ENCODE assay signal across 9 mouse cellular contexts in the genomic region with DNA sequence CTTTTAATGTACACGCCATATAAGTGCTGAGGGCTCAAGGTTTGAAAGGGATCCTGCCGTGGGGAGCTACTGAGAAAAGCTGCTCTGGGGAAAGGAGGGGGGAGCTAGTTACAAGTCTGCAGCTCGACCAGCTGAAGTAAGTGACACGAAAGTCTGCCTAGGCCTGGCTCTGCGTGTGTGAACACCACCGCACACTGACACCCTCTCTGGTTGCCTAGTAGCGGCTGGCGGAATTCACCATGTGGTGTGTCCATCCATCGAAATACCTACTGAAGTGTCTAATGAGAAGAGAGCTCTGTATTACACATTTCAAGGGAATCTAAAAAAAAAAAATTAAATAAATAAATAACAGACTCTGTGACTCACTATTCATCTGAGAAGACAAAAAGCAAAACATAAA.
DNase-seq lines count a peak whose midpoint lies in the region; ATAC-seq and TF ChIP-seq lines count a peak whose summit lies in the region.
"Had no signal": no experiment of that assay in that cellular context is flagged by ENCODE, and none has a peak within 500 bp of the region (broad histone marks: within the 10 kb centered on the region; RNA-seq: fewer than 3 reads in every experiment).

No protein-coding gene starts in this region.

- DNase-seq in cerebellum, postnatal 10 days = peak; percentile 32 to 51
- no peak for DNase-seq in cerebellum, adult 9-11 months
- peak; percentile 16 to 37 for DNase-seq in frontal cortex, postnatal 10 days (ENCODE audit: low spot score in 2 of 2)
- DNase-seq in layer of hippocampus, adult 9-10 months (ENCODE audit: low spot score) = peak; percentile 31
- DNase-seq in midbrain, postnatal 0 days (ENCODE audit: low spot score) = peak; percentile 56
- DNase-seq in gastrocnemius, postnatal 25 days = no peak
- no peak for DNase-seq in thymus, postnatal 36 days
- DNase-seq in ovary, postnatal 14 days (ENCODE audit: low spot score) = no peak
- DNase-seq: gastrocnemius, postnatal 10 days had no signal

- H3K4me2 ChIP-seq in midbrain, postnatal 0 days (ENCODE audit: low read depth, low read length, poor library complexity, severe bottlenecking) = no peak overlapping the region

- no peak overlapping the region for H3K4me3 ChIP-seq in midbrain, postnatal 0 days (ENCODE audit: low read depth, low read length)

- no peaks in the 10 kb centered on the region for H3K9me3 ChIP-seq in midbrain, postnatal 0 days (ENCODE audit: low read length)

- no peaks in the 10 kb centered on the region for H3K36me3 ChIP-seq in midbrain, postnatal 0 days (ENCODE audit: insufficient read depth, low read length)

- TF ChIP-seq CTCF in midbrain, postnatal 0 days (IDR thresholded peaks at IDR 0.05) = no peak

- no peak overlapping the region for H3K27ac ChIP-seq in midbrain, postnatal 0 days (ENCODE audit: low read depth, low read length)

- 40% methylated on average over 9 of the region's 9 CpGs for WGBS in midbrain, postnatal 0 days

- no peaks in the 10 kb centered on the region for H3K27me3 ChIP-seq in midbrain, postnatal 0 days (ENCODE audit: insufficient read depth, low read length)

- H3K4me1 ChIP-seq in midbrain, postnatal 0 days (ENCODE audit: insufficient read depth, low read length) = no peaks in the 10 kb centered on the region

- no peak overlapping the region for H3K9ac ChIP-seq in midbrain, postnatal 0 days (replicated peaks; ENCODE audit: low read length, poor library complexity, severe bottlenecking)

- no peak for ATAC-seq in midbrain, postnatal 0 days (ENCODE audit: low FRiP score)

Comparison
In these comparisons a context has a peak if more than half of its experiments do, and no peak if none do; other contexts are left out.
1. DNase-seq: peak in cerebellum, postnatal 10 days (2 of 2), frontal cortex, postnatal 10 days (2 of 2), layer of hippocampus, adult 9-10 months (single experiment) and midbrain, postnatal 0 days (single experiment); none in cerebellum, adult 9-11 months (single experiment), gastrocnemius, postnatal 25 days (single experiment), thymus, postnatal 36 days (0 of 2) and ovary, postnatal 14 days (single experiment).